Mouse (Mus musculus) forebrain, embryonic 11.5 days (tissue): ENCODE results near the gene Tff3. TPM values are rescaled to one million over a fixed set of nuclear protein-coding genes. Genes with fewer than 3 reads are reported as not detected.

Experiments used
- ATAC-seq: fragments of 200-750 bp; cut with Nextera tagmentation; replicated peaks from 2 replicates; pipeline ENCODE4 v1.8.0; 2017; ENCODE audit warnings: moderate TSS enrichment; ENCODE audit not compliant: low FRiP score
- DNase-seq: peaks from one replicate; pipeline ENCODE4 v3.0.0-alpha.2; 2017; ENCODE audit warnings: low spot score
- H3K27ac ChIP-seq: fragments of 300-500 bp; sonication (generic); 2 replicates; pipeline ENCODE4 v1.5.1; 2014; ENCODE audit warnings: low read depth, low read length
- H3K27me3 ChIP-seq: fragments of 300-500 bp; sonication (generic); 2 replicates; pipeline ENCODE4 v1.6.1; 2014; ENCODE audit warnings: mild to moderate bottlenecking, low read length, mixed read lengths; ENCODE audit not compliant: control insufficient read depth, insufficient read depth
- H3K36me3 ChIP-seq: fragments of 300-500 bp; sonication (generic); 2 replicates; pipeline ENCODE4 v1.6.1; 2014; ENCODE audit warnings: mild to moderate bottlenecking, low read length, moderate library complexity, mixed read lengths; ENCODE audit not compliant: control insufficient read depth, insufficient read depth
- H3K4me1 ChIP-seq: fragments of 300-500 bp; sonication (generic); replicated peaks from 2 replicates; pipeline ENCODE4 v1.6.1; 2014; ENCODE audit warnings: low read length, mixed read lengths; ENCODE audit not compliant: control insufficient read depth, insufficient read depth
- H3K4me2 ChIP-seq: fragments of 300-500 bp; sonication (generic); 2 replicates; pipeline ENCODE4 v1.6.1; 2014; ENCODE audit warnings: low read depth, mild to moderate bottlenecking, low read length, moderate library complexity, mixed read lengths; ENCODE audit not compliant: severe bottlenecking
- H3K4me3 ChIP-seq: fragments of 300-500 bp; sonication (generic); 2 replicates; pipeline ENCODE4 v1.5.1; 2014; ENCODE audit warnings: low read depth, low read length
- H3K9ac ChIP-seq: fragments of 300-500 bp; sonication (generic); 2 replicates; pipeline ENCODE4 v1.6.1; 2014; ENCODE audit warnings: low read length
- H3K9me3 ChIP-seq: fragments of 300-500 bp; sonication (generic); 2 replicates; pipeline ENCODE4 v1.6.1; 2016; ENCODE audit warnings: low read length, mixed read lengths; ENCODE audit not compliant: control insufficient read depth
- WGBS: fragments of 180-500 bp; shearing (Covaris S2); extraction: QIAGEN DNeasy Blood & Tissue Kit; methylation state at CpG from one replicate; pipeline ENCODE4 v1.1.7; 2014; 5-methylcytosine and 5-hydroxymethylcytosine counted together
- polyA plus RNA-seq: library from polyadenylated mRNA; unstranded; fragments of >200 nt; fragmentation: Nextera tagmentation; extraction: Ambion mirVana; gene quantifications from 2 replicates; pipeline ENCODE4 v1.2.1, GENCODE M21; 2014

Gene Tff3
- polyA plus RNA-seq, 1 experiment from 2014 or later: 1.2 TPM

- H3K4me1 ChIP-seq: peaks cover 5% of the 10 kb centered on the region; the same call in 1 of the 2 replicates
- no peaks in the 10 kb centered on the region for H3K36me3 ChIP-seq
- no peak overlapping the region for H3K4me3 ChIP-seq
- DNase-seq: no peak
- peak overlapping the region; percentile 39; the same call in 1 of the 2 replicates for H3K27ac ChIP-seq
- H3K9me3 ChIP-seq: no peaks in the 10 kb centered on the region
- no peak overlapping the region for H3K9ac ChIP-seq
- WGBS: 55% methylated on average over 13 of the region's 13 CpGs
- H3K4me2 ChIP-seq: no peak overlapping the region
- ATAC-seq: no peak
- no peaks in the 10 kb centered on the region for H3K27me3 ChIP-seq
Measured at GRCm38 (mm10) chr17:31091023-31091735, 38.3 kb downstream of the Tff3 start.

- Histone ChIP-seq H3K4me3 (no peak overlapping the region), H3K36me3 (no peaks in the 10 kb centered on the region), H3K4me2 (no peak overlapping the region), H3K4me1 (peaks cover 5% of the 10 kb centered on the region; the same call in 1 of the 2 replicates), H3K27me3 (no peaks in the 10 kb centered on the region), H3K9me3 (no peaks in the 10 kb centered on the region), H3K27ac (no peak overlapping the region), H3K9ac (no peak overlapping the region)
- no peak for DNase-seq
- WGBS: 81% methylated on average over 8 of the region's 8 CpGs
- ATAC-seq: no peak
Measured at GRCm38 (mm10) chr17:31089848-31090247, 39.6 kb downstream of the Tff3 start.

GRCm38 (mm10) chr17:31088711-31089110, 40.7 kb downstream of the Tff3 start:
- ATAC-seq: no peak
- Histone ChIP-seq H3K4me2 (no peak overlapping the region), H3K27me3 (no peaks in the 10 kb centered on the region), H3K9ac (no peak overlapping the region), H3K4me1 (peaks cover 5% of the 10 kb centered on the region; the same call in 1 of the 2 replicates), H3K27ac (no peak overlapping the region), H3K4me3 (no peak overlapping the region), H3K36me3 (no peaks in the 10 kb centered on the region), H3K9me3 (no peaks in the 10 kb centered on the region)
- 63% methylated on average over 5 of the region's 5 CpGs for WGBS
- no peak for DNase-seq

GRCm38 (mm10) chr17:31086196-31086595, 43.2 kb downstream of the Tff3 start:
- H3K4me2 ChIP-seq: no peak overlapping the region
- no peaks in the 10 kb centered on the region for H3K36me3 ChIP-seq
- no peak for DNase-seq
- H3K27ac ChIP-seq: no peak overlapping the region
- ATAC-seq: no peak
- no peaks in the 10 kb centered on the region for H3K9me3 ChIP-seq
- H3K4me1 ChIP-seq: peaks cover 5% of the 10 kb centered on the region; the same call in 1 of the 2 replicates
- H3K9ac ChIP-seq: no peak overlapping the region
- no peaks in the 10 kb centered on the region for H3K27me3 ChIP-seq
- 90% methylated on average over 7 of the region's 7 CpGs for WGBS
- H3K4me3 ChIP-seq: no peak overlapping the region

GRCm38 (mm10) chr17:31085519-31085918, 43.9 kb downstream of the Tff3 start:
- H3K9ac ChIP-seq: no peak overlapping the region
- WGBS: 84% methylated on average over 3 of the region's 3 CpGs
- H3K4me3 ChIP-seq: no peak overlapping the region
- H3K36me3 ChIP-seq: no peaks in the 10 kb centered on the region
- no peak for DNase-seq
- no peaks in the 10 kb centered on the region for H3K9me3 ChIP-seq
- no peak for ATAC-seq
- H3K27ac ChIP-seq: no peak overlapping the region
- H3K4me1 ChIP-seq: peaks cover 5% of the 10 kb centered on the region; the same call in 1 of the 2 replicates
- no peak overlapping the region for H3K4me2 ChIP-seq
- H3K27me3 ChIP-seq: no peaks in the 10 kb centered on the region

GRCm38 (mm10) chr17:31082296-31083078, 47.0 kb downstream of the Tff3 start:
- H3K9ac ChIP-seq: no peak overlapping the region
- no peaks in the 10 kb centered on the region for H3K36me3 ChIP-seq
- no peak overlapping the region for H3K4me2 ChIP-seq
- DNase-seq: no peak
- ATAC-seq: no peak
- WGBS: 92% methylated on average over 4 of the region's 4 CpGs
- H3K4me3 ChIP-seq: no peak overlapping the region
- no peaks in the 10 kb centered on the region for H3K9me3 ChIP-seq
- no peak overlapping the region for H3K27ac ChIP-seq
- H3K27me3 ChIP-seq: no peaks in the 10 kb centered on the region
- H3K4me1 ChIP-seq: no peaks in the 10 kb centered on the region; the same call in 1 of the 2 replicates

- H3K4me3 ChIP-seq: no peak overlapping the region
- H3K9ac ChIP-seq: no peak overlapping the region
- H3K36me3 ChIP-seq: no peaks in the 10 kb centered on the region
- DNase-seq (no peak), ATAC-seq (no peak)
- H3K4me1 ChIP-seq: no peaks in the 10 kb centered on the region; the same call in 1 of the 2 replicates
- no peaks in the 10 kb centered on the region for H3K9me3 ChIP-seq
- H3K27ac ChIP-seq: no peak overlapping the region
- WGBS: 70% methylated on average over 12 of the region's 12 CpGs
- no peaks in the 10 kb centered on the region for H3K27me3 ChIP-seq
- no peak overlapping the region for H3K4me2 ChIP-seq
Measured at GRCm38 (mm10) chr17:31079078-31079840, 50.2 kb downstream of the Tff3 start.

GRCm38 (mm10) chr17:31078581-31078980, 50.9 kb downstream of the Tff3 start:
- H3K9me3 ChIP-seq: no peaks in the 10 kb centered on the region
- peaks cover 4% of the 10 kb centered on the region; the same call in 1 of the 2 replicates for H3K4me1 ChIP-seq
- ATAC-seq (no peak), DNase-seq (no peak)
- no peak overlapping the region for H3K27ac ChIP-seq
- H3K9ac ChIP-seq: no peak overlapping the region
- no peak overlapping the region for H3K4me2 ChIP-seq
- no peak overlapping the region for H3K4me3 ChIP-seq
- WGBS: 84% methylated on average over 11 of the region's 11 CpGs
- no peaks in the 10 kb centered on the region for H3K36me3 ChIP-seq
- H3K27me3 ChIP-seq: no peaks in the 10 kb centered on the region
